Mouse (Mus musculus): ENCODE measurements around the gene Ncbp1. TPM values are rescaled to one million over a fixed set of nuclear protein-coding genes. Genes with fewer than 3 reads are reported as not detected.

Ncbp1 gene
- polyA plus RNA-seq (2012; rRNA removed): 39.0 and 40.4 TPM in 2 replicates

DNA sequence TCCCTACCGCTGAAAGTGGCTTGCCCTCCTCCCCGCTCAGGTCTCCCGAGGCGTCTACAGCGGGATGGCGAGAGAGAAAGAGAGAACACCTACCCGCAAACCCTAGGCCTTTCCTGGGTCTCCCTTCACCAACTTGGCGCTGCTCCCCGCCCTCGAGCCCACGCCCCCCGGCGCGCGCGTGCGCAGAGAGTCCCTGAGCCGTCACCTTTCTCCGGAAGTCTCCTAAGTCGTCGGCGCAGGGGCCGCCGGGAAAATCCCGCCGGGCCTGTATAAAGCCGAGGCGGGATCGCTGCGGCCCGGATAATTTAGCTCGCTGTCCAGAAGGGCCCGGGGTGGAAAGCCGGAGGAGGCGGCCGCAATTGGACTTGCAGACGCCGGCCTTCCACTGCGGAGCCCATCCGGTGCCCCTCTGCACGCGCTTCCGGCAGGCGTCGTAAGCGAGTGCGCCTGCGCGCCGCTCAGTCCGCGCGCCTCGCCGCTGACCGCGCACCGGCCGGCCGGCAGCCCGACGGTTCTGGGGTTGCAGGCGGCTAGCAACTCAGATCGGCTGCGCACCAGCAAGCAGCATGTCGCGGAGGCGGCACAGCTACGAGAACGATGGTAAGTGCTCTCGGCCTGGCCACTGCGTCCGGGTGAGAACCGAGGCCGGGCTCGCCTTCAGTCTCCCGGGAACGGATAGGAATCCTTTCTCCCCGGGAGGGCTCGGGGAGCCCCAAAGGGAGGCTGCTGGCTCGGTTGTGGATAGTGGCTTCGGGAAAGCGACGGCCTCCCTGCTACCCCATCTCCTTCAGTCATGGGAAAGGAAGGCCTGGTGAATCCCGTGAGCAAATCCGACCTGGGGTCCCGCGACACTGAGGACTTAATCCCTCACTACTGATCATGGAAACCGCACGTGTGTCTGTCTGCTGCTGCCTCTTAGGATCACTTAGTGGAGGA, at the start of gene Ncbp1, which contains the start of gene Tstd2:
TSS of gene Ncbp1 (plus strand) at position 327 of the 936 bp plus-strand sequence.
TSS of gene Tstd2 (minus strand) at position 408 of the 936 bp plus-strand sequence.

GRCm38 (mm10) chr4:46195781-46196487, 57.5 kb downstream of the Ncbp1 start, which contains the start of gene Xpa:
Xpa (minus strand) TSS chr4:46196311.

Other genes with a start within 250 kb of the Ncbp1 start
- gene Ccdc180, start 248.3 kb upstream of the Ncbp1 start, polyA plus RNA-seq (2012; rRNA removed): 0.02 TPM in 2 replicates
- 5.6 and 6.7 TPM in 2 replicates for gene Tdrd7, start 173.3 kb upstream of the Ncbp1 start, polyA plus RNA-seq (2012; rRNA removed)
- 29.4 and 34.4 TPM in 2 replicates for gene Tmod1, start 99.7 kb upstream of the Ncbp1 start, polyA plus RNA-seq (2012; rRNA removed)
- gene Tstd2, start 81 bp downstream of the Ncbp1 start, polyA plus RNA-seq (2012; rRNA removed): 5.8 and 6.8 TPM in 2 replicates
- gene Xpa, start 57.7 kb downstream of the Ncbp1 start, polyA plus RNA-seq (2012; rRNA removed): 8.7 and 9.4 TPM in 2 replicates
- gene Foxe1, start 205.0 kb downstream of the Ncbp1 start, polyA plus RNA-seq (2012; rRNA removed): 0.01 TPM in 2 replicates

Data from liver, embryonic 14 days (tissue).